Mouse (Mus musculus) stomach, postnatal 0 days (tissue): ENCODE measurements around the gene Cdk19. TPM values are rescaled to one million over a fixed set of nuclear protein-coding genes. Genes with fewer than 3 reads are reported as not detected.
A peak's percentile ranks its signal among the peaks of the same experiment; 100 is the strongest.

Source experiments
- ATAC-seq: fragments of 200-750 bp; cut with Nextera tagmentation; 2 replicates; pipeline ENCODE4 v1.8.0; 2017; ENCODE audit not compliant: low FRiP score, low TSS enrichment
- DNase-seq: peaks from one replicate; pipeline ENCODE4 v3.0.0-alpha.2; 2016; ENCODE audit warnings: low spot score
- H3K27ac ChIP-seq: fragments of 300-500 bp; sonication (generic); replicated peaks from 2 replicates; pipeline ENCODE4 v1.5.1; 2014; ENCODE audit warnings: mild to moderate bottlenecking, control low read depth
- H3K27me3 ChIP-seq: fragments of 300-500 bp; sonication (generic); 2 replicates; pipeline ENCODE4 v1.6.1; 2014; ENCODE audit warnings: low read length; ENCODE audit not compliant: control insufficient read depth, insufficient read depth
- H3K36me3 ChIP-seq: fragments of 300-500 bp; sonication (generic); 2 replicates; pipeline ENCODE4 v1.6.1; 2014; ENCODE audit warnings: low read length, mixed read lengths; ENCODE audit not compliant: control insufficient read depth, insufficient read depth
- H3K4me1 ChIP-seq: fragments of 300-500 bp; sonication (generic); replicated peaks from 2 replicates; pipeline ENCODE4 v1.6.1; 2014; ENCODE audit warnings: antibody characterized with exemption; ENCODE audit not compliant: control insufficient read depth, insufficient read depth
- H3K4me2 ChIP-seq: fragments of 300-500 bp; sonication (generic); replicated peaks from 2 replicates; pipeline ENCODE4 v1.6.1; 2014; ENCODE audit warnings: low read depth, mild to moderate bottlenecking, control low read depth, moderate library complexity
- H3K4me3 ChIP-seq: fragments of 300-500 bp; sonication (generic); 2 replicates; pipeline ENCODE4 v1.5.1; 2014; ENCODE audit warnings: low read depth, low read length, control low read depth
- H3K9ac ChIP-seq: fragments of 300-500 bp; sonication (generic); 2 replicates; pipeline ENCODE4 v1.6.1; 2014; ENCODE audit warnings: mild to moderate bottlenecking, low read length, control low read depth, mixed read lengths
- H3K9me3 ChIP-seq: fragments of 300-500 bp; sonication (generic); 2 replicates; pipeline ENCODE4 v1.6.1; 2016; ENCODE audit warnings: low read length; ENCODE audit not compliant: control insufficient read depth
- CTCF ChIP-seq: IDR thresholded peaks from 2 replicates; pipeline ENCODE4 v1.5.1; 2016; ENCODE audit warnings: antibody characterized with exemption, low read depth, mild to moderate bottlenecking, moderate library complexity
- EP300 ChIP-seq: optimal IDR thresholded peaks from 2 replicates; pipeline ENCODE3; 2016; ENCODE audit warnings: antibody characterized with exemption
- WGBS: fragments of 180-500 bp; shearing (Covaris S2); extraction: QIAGEN DNeasy Blood & Tissue Kit; methylation state at CpG from one replicate; pipeline ENCODE4 v1.1.7; 2014; 5-methylcytosine and 5-hydroxymethylcytosine counted together
- polyA plus RNA-seq: library from polyadenylated mRNA; unstranded; fragments of >200 nt; fragmentation: Nextera tagmentation; extraction: Ambion mirVana; gene quantifications from 2 replicates; pipeline ENCODE4 v1.2.1, GENCODE M21; 2015

Gene Cdk19
- polyA plus RNA-seq, 1 experiment from 2014 or later, result 4.4 TPM

GRCm38 (mm10) chr10:40354081-40354480, 14.7 kb downstream of the Cdk19 start:
- ATAC-seq (no peak), DNase-seq (no peak)
- Histone ChIP-seq H3K4me3 (no peak overlapping the region), H3K9ac (no peak overlapping the region), H3K27me3 (no peaks in the 10 kb centered on the region), H3K4me2 (no peak overlapping the region), H3K4me1 (0 out of 2 replicates have a peak, but pooled peaks cover 4% of the 10 kb centered on the region), H3K27ac (0 out of 2 replicates have a peak overlapping the region, but pooled peaks have one; percentile 18), H3K36me3 (no peaks in the 10 kb centered on the region), H3K9me3 (no peaks in the 10 kb centered on the region)
- TF ChIP-seq EP300 (no peak), CTCF (no peak)
- 69% methylated on average over 9 of the region's 9 CpGs for WGBS

DNA sequence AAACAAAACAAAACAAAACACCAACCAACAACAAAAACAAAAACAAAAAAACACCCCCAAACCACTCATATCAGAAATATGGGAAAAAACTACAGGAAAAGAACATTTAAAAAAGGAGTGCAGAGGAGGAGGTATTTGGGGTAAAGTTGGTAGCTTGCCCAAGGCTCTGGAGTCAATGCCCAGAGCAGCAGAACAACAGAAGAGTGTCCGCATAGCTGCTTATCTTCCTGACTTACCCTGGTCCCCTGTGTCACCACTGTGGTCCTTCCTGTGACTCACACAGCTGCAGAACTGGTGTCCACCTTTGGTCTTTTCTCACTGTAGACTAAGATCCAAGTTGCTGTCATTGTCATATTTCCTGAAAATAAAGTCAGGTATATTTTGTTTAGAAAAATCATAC, 15.2 kb downstream of the Cdk19 start:
- H3K4me1 ChIP-seq, result 0 out of 2 replicates have a peak, but pooled peaks cover 4% of the 10 kb centered on the region
- 72% methylated on average over 1 of the region's 1 CpGs for WGBS
- H3K4me3 ChIP-seq, result no peak overlapping the region
- no peak overlapping the region for H3K4me2 ChIP-seq
- DNase-seq (no peak), ATAC-seq (no peak)
- H3K27me3 ChIP-seq, result no peaks in the 10 kb centered on the region
- no peak overlapping the region for H3K9ac ChIP-seq
- no peak overlapping the region for H3K27ac ChIP-seq
- TF ChIP-seq EP300 (no peak), CTCF (no peak)
- H3K36me3 ChIP-seq, result no peaks in the 10 kb centered on the region
- H3K9me3 ChIP-seq, result no peaks in the 10 kb centered on the region

DNA sequence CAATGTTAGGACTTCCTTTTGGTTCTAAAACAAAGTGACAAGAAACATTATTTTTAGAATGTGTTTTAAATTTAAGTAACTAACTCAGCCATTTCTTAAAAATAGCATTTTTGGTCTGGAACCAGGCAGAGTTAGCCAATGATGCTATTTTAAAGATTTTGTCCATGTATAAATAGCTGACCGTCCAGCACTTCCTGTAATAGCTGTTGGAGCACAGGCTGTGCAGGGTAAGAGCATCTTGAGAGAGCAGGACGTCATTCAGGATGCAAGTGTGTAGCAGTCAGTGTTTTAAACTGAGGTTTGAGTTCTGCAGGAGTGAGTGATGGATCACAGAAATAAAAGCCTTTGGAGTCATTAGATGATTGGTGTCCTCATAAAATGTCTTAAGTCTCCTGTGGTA, 18.8 kb downstream of the Cdk19 start:
- Histone ChIP-seq H3K4me1 (no peaks in the 10 kb centered on the region), H3K9ac (no peak overlapping the region), H3K4me3 (no peak overlapping the region), H3K27me3 (no peaks in the 10 kb centered on the region), H3K27ac (no peak overlapping the region), H3K36me3 (no peaks in the 10 kb centered on the region), H3K9me3 (no peaks in the 10 kb centered on the region), H3K4me2 (no peak overlapping the region)
- no peak for DNase-seq
- TF ChIP-seq EP300 (no peak), CTCF (no peak)
- no peak for ATAC-seq
- 34% methylated on average over 2 of the region's 2 CpGs for WGBS

DNA sequence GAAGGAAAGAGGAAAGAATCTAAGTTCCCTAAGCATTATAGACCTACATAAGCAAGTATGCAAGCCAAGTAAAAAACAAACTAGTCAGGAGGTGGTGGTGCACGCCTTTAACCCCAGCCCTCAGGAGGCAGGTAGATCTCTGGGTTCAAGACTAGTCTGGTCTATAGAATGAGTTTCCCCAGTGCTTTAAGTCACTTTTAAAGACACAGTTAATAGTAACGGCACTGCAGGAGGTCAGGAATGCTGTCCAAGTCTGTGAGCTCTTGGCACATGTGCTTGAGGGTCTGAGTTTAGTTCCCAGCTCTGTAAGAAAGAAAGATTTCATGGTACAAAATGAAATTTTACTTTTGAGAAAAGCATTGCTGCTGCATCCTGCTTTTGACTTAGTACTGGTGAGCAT, 19.8 kb downstream of the Cdk19 start:
- Histone ChIP-seq H3K9me3 (no peaks in the 10 kb centered on the region), H3K4me1 (no peaks in the 10 kb centered on the region), H3K4me3 (no peak overlapping the region), H3K27ac (no peak overlapping the region), H3K9ac (no peak overlapping the region), H3K36me3 (no peaks in the 10 kb centered on the region), H3K27me3 (no peaks in the 10 kb centered on the region), H3K4me2 (no peak overlapping the region)
- 69% methylated on average over 2 of the region's 2 CpGs for WGBS
- DNase-seq, result no peak
- no peak for TF ChIP-seq CTCF
- no peak for TF ChIP-seq EP300
- no peak for ATAC-seq

DNA sequence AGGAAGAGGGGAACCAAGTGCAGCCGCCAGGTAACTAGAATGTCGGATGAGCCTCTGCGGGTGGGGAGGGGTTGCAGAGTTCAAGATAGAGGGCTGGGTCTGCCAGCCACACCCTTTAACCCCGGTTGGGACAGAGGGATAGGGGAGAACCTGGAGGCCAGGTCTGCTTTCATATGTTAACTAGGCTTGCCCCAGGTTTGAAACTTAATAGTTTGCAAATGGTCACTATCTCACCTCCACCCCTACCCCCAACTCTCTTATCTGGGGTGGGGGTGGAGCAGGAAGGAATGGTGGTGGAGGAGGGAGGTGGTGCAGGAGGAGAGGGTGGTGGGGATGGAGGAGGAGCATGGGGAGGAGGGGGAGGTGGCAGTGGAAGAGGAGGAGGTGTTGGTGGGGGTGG, 23.6 kb downstream of the Cdk19 start:
- H3K4me1 ChIP-seq, result 0 out of 2 replicates have a peak, but pooled peaks cover 3% of the 10 kb centered on the region
- no peak for TF ChIP-seq CTCF
- TF ChIP-seq EP300, result no peak
- ATAC-seq (peak; percentile 64; the same call in 1 of the 2 replicates), DNase-seq (no peak)
- no peak overlapping the region for H3K9ac ChIP-seq
- WGBS, result 42% methylated on average over 4 of the region's 4 CpGs
- H3K9me3 ChIP-seq, result no peaks in the 10 kb centered on the region
- H3K4me3 ChIP-seq, result no peak overlapping the region
- no peaks in the 10 kb centered on the region for H3K27me3 ChIP-seq
- H3K36me3 ChIP-seq, result no peaks in the 10 kb centered on the region
- H3K4me2 ChIP-seq, result no peak overlapping the region
- no peak overlapping the region for H3K27ac ChIP-seq

GRCm38 (mm10) chr10:40364642-40365361, 25.4 kb downstream of the Cdk19 start:
- Histone ChIP-seq H3K9me3 (no peaks in the 10 kb centered on the region), H3K4me2 (no peak overlapping the region), H3K27ac (no peak overlapping the region), H3K27me3 (no peaks in the 10 kb centered on the region), H3K4me3 (no peak overlapping the region), H3K4me1 (0 out of 2 replicates have a peak, but pooled peaks cover 3% of the 10 kb centered on the region), H3K9ac (no peak overlapping the region), H3K36me3 (no peaks in the 10 kb centered on the region)
- no peak for DNase-seq
- ATAC-seq, result no peak
- WGBS, result 58% methylated on average over 5 of the region's 5 CpGs
- TF ChIP-seq CTCF (no peak), EP300 (no peak)
